Mouse (Mus musculus): ENCODE data around the gene Sept4.

The Sept4 gene

DNA sequence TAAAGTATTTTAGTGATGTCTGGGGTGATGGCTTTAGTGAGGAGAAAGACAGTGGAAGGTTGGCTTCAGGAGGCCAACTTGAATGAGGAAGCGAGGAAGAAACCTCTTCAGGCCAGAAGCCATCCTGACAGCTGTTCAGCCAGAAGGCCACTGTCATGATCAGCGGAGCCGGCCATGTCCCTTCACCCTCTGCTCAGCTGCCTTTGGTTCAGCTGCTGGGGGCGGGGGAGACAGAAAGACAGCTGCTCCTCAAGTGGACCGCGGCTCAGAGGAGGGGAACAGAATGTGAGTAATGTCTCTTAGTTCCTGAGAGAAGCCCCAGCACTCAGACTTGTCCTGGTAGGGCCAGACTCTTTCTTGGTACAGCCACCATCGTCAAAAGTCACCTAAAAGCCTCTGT lies 5.0 kb downstream of the Sept4 start:
- peaks cover 47% of the 10 kb centered on the region for H3K27me3 ChIP-seq (ENCODE audit: insufficient read depth, low read length)
- no peaks in the 10 kb centered on the region for H3K36me3 ChIP-seq (ENCODE audit: insufficient read depth, low read length)
- peaks cover 56% of the 10 kb centered on the region for H3K4me1 ChIP-seq (replicated peaks; ENCODE audit: low read depth, low read length)
- TF ChIP-seq CTCF (conservative IDR thresholded peaks at IDR 0.05; ENCODE audit: low read length), result no peak
- TF ChIP-seq POU5F1 (IDR thresholded peaks at IDR 0.05; ENCODE audit: borderline replicate concordance, low read length), result no peak
- TF ChIP-seq NANOG (IDR thresholded peaks at IDR 0.05; ENCODE audit: borderline replicate concordance, low read length), result no peak
- H3K9me3 ChIP-seq (ENCODE audit: low read length), result no peaks in the 10 kb centered on the region
- no peak overlapping the region for H3K4me3 ChIP-seq (replicated peaks; ENCODE audit: low read length)

DNA sequence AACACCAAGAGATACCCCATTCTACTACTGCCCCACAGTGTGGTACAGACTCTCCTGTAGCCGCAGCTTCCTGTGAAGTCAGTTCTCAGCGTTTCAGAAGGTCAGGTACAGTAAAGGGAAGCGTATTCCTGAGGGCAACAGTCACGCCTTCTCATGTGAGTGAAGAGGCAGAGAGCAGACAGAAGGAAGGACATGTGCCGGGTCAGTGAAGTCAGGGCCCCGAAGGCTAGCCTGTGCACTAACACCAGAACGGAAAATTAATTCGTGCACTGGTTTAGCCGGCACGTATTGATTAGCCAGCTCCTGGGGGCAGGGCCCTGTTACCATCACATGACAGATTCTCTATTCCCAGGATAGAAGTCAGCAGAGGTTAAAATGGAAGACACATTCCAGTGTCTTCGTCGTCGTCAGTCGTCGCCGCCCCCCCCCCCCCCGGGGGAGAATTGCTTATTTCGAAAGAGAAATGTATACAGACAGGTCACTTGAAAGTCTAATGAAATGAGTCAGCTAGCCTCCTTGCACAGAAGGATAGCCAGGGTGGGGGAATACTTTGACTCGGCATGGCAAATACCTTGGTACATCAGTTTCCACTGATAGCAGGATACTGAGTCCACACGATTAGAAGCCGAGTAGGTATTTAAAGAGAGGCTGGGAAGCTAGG lies 5.9 kb downstream of the Sept4 start:
- Histone ChIP-seq H3K4me1 (replicated peaks; ENCODE audit: low read depth, low read length) (peaks cover 61% of the 10 kb centered on the region), H3K27me3 (ENCODE audit: insufficient read depth, low read length) (peaks cover 55% of the 10 kb centered on the region), H3K4me3 (replicated peaks; ENCODE audit: low read length) (no peak overlapping the region), H3K36me3 (ENCODE audit: insufficient read depth, low read length) (no peaks in the 10 kb centered on the region), H3K9me3 (ENCODE audit: low read length) (no peaks in the 10 kb centered on the region)
- TF ChIP-seq NANOG (IDR thresholded peaks at IDR 0.05; ENCODE audit: borderline replicate concordance, low read length) (no peak), POU5F1 (IDR thresholded peaks at IDR 0.05; ENCODE audit: borderline replicate concordance, low read length) (no peak), CTCF (conservative IDR thresholded peaks at IDR 0.05; ENCODE audit: low read length) (no peak)

DNA sequence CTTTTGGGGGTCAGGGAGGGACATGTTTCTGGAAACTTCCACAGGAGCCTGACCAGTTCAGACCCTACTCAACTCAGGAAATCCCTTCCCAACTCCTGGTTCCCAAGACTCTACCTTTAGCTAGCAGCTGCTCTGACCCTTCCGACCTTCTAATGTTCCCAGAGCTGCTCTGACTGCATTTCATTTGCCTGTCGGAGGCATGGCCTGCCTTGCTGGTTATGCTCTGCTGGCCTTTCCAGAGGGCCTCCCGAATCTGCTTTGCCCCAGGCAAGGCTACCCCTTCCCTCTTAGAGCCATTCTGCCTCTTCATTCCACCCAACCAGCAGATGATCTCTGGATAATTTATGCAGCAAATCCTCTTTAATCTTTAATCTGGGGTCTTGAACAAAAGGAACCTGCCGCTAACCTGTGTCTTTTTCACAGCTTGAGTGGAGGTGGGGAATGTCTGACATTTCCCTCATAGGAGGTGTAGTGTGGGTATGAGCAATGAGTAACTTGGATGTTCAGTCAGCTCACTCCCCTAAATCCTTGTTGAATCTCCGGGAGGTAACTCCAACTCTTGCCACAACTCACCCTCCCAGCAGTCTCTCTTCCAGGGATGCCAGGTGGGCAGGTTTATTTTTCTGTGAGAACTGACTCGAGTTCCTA lies 9.0 kb downstream of the Sept4 start:
- Histone ChIP-seq H3K9me3 (ENCODE audit: low read length) (no peaks in the 10 kb centered on the region), H3K36me3 (ENCODE audit: insufficient read depth, low read length) (no peaks in the 10 kb centered on the region), H3K4me1 (replicated peaks; ENCODE audit: low read depth, low read length) (peaks cover 60% of the 10 kb centered on the region), H3K4me3 (replicated peaks; ENCODE audit: low read length) (peak overlapping the region; percentile 81), H3K27me3 (ENCODE audit: insufficient read depth, low read length) (peaks cover 73% of the 10 kb centered on the region)
- TF ChIP-seq NANOG (IDR thresholded peaks at IDR 0.05; ENCODE audit: borderline replicate concordance, low read length) (no peak), CTCF (conservative IDR thresholded peaks at IDR 0.05; ENCODE audit: low read length) (no peak), POU5F1 (IDR thresholded peaks at IDR 0.05; ENCODE audit: borderline replicate concordance, low read length) (no peak)

DNA sequence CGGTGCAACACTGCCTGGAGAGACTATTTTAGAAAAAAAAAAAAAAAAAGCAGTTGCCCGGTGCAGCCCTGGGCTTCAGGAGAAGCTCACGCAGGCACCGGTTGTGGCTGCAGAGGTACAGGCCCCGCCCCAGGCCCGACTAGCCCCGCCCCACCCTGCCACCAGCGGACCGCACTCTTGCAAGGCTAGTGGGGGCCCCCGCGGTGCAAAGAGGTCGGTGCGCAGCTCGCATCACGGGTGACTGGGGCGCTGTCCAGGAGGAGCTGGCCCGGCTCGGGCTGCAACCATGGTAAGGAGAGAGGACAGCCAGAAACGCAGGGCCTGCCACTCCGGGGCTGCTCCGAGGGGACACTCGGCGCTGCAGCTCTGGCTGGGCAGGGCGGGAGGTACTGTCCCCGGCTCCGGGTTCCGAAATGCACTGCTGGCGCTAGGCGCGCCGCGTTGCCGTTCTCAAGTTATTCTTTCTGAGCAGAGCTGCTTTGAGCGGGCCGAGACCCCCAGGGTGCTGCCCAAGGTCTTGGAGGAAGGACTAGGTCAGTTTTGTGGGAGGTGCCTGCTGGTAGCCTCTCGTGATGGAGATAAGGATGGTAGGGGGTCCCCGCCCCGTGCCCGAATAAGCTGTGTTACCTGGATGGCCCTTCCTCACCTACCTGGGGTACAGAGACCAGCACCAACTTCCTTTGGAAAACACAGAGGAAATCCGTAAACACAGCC lies 9.7 kb downstream of the Sept4 start:
- Histone ChIP-seq H3K4me1 (replicated peaks; ENCODE audit: low read depth, low read length) (peaks cover 61% of the 10 kb centered on the region), H3K9me3 (ENCODE audit: low read length) (no peaks in the 10 kb centered on the region), H3K36me3 (ENCODE audit: insufficient read depth, low read length) (no peaks in the 10 kb centered on the region), H3K27me3 (ENCODE audit: insufficient read depth, low read length) (peaks cover 78% of the 10 kb centered on the region), H3K4me3 (replicated peaks; ENCODE audit: low read length) (peak overlapping the region; percentile 81)
- TF ChIP-seq NANOG (IDR thresholded peaks at IDR 0.05; ENCODE audit: borderline replicate concordance, low read length), result no peak

DNA sequence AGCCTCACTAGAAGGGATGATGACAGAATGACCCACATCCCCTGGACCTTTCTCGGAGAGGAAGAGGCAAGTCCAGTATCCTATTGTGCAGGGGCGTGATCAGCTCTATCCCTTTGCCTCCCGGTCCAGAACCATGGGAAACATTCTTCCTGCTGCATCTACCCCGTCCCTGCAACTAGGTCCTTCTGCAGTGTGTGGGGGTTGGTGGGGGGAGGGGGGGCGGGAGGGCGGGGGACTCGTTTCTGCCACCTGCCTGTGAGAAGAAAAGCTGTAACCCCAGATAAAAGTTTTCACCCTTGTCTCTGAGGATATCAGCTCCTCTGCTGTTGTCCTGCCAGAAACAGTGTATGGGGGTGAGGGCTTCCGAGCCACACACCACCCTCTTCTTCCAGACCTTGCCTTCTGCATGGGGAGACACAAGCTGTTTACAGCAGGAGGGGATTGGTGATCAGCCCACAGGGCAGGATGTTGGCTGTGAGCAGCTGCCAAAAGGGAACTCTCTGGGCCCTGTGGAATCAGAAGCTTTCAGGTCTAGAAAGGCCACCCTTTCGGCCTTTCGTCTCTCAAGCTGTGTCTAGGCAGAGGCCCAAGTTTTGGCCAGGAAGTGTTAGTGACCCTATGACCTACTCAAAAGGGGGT lies 10.4 kb downstream of the Sept4 start:
- Histone ChIP-seq H3K4me1 (replicated peaks; ENCODE audit: low read depth, low read length) (peaks cover 59% of the 10 kb centered on the region), H3K9me3 (ENCODE audit: low read length) (no peaks in the 10 kb centered on the region), H3K36me3 (ENCODE audit: insufficient read depth, low read length) (no peaks in the 10 kb centered on the region), H3K4me3 (replicated peaks; ENCODE audit: low read length) (peak overlapping the region; percentile 81), H3K27me3 (ENCODE audit: insufficient read depth, low read length) (peaks cover 76% of the 10 kb centered on the region)
- TF ChIP-seq NANOG (IDR thresholded peaks at IDR 0.05; ENCODE audit: borderline replicate concordance, low read length) (no peak), POU5F1 (IDR thresholded peaks at IDR 0.05; ENCODE audit: borderline replicate concordance, low read length) (no peak), CTCF (conservative IDR thresholded peaks at IDR 0.05; ENCODE audit: low read length) (no peak)

DNA sequence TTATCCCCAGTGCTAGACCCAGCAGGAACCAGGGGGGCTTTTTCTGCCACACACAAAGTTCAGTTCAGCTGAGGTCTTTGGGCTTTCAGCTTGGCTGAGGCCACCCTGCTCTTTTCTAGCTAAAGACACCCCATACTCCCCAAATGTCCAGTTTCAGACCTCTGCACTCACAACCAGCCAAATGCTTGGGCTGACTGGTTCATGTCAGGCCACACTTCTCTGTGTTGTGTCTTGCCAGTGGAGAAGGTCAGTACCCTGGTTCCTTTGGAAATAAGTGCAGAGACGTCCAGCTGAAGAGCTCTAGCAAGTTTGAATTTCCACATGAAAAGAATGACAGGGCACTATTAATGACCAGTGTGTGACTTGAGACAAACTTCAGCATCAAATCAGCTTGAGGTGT lies 11.0 kb downstream of the Sept4 start:
- H3K4me1 ChIP-seq (replicated peaks; ENCODE audit: low read depth, low read length), result peaks cover 53% of the 10 kb centered on the region
- H3K36me3 ChIP-seq (ENCODE audit: insufficient read depth, low read length), result no peaks in the 10 kb centered on the region
- H3K9me3 ChIP-seq (ENCODE audit: low read length), result no peaks in the 10 kb centered on the region
- H3K27me3 ChIP-seq (ENCODE audit: insufficient read depth, low read length), result peaks cover 79% of the 10 kb centered on the region
- TF ChIP-seq CTCF (conservative IDR thresholded peaks at IDR 0.05; ENCODE audit: low read length) (no peak), POU5F1 (IDR thresholded peaks at IDR 0.05; ENCODE audit: borderline replicate concordance, low read length) (no peak), NANOG (IDR thresholded peaks at IDR 0.05; ENCODE audit: borderline replicate concordance, low read length) (no peak)
- no peak overlapping the region for H3K4me3 ChIP-seq (replicated peaks; ENCODE audit: low read length)

DNA sequence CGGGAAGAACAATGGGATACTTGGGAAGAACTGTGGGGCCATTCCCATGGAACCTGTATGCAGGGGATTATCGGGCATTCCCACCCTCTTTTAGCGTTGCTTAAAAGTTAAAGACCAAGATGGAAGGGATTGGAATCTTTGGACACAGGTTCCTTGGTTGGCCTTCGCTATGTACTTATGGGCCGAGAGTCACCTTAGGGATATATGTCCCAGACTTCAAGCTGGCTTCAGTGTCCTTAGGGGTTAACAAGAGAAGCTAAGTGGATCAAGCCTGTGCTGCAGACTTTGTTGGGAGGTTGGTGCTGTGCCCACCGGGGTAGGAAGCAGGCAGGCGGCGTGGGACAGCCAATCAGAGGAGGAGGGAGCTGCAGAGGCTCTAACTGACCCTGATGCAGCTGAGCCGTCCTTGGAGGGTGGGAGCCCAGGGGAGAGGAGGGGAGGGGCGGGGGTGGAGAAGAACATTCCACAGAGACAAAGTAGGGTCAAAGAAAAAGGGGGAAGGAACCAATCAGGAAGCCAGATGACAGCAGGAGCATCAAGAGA lies 11.9 kb downstream of the Sept4 start:
- Histone ChIP-seq H3K4me1 (replicated peaks; ENCODE audit: low read depth, low read length) (peaks cover 47% of the 10 kb centered on the region), H3K36me3 (ENCODE audit: insufficient read depth, low read length) (no peaks in the 10 kb centered on the region), H3K27me3 (ENCODE audit: insufficient read depth, low read length) (peaks cover 77% of the 10 kb centered on the region), H3K4me3 (replicated peaks; ENCODE audit: low read length) (no peak overlapping the region), H3K9me3 (ENCODE audit: low read length) (no peaks in the 10 kb centered on the region)
- TF ChIP-seq CTCF (conservative IDR thresholded peaks at IDR 0.05; ENCODE audit: low read length) (no peak), POU5F1 (IDR thresholded peaks at IDR 0.05; ENCODE audit: borderline replicate concordance, low read length) (no peak), NANOG (IDR thresholded peaks at IDR 0.05; ENCODE audit: borderline replicate concordance, low read length) (no peak)
